Mouse (Mus musculus): Measurements from ENCODE around the gene Zp3r. TPM values are rescaled to one million over a fixed set of nuclear protein-coding genes. Genes with fewer than 3 reads are reported as not detected.

The Zp3r gene
- polyA plus RNA-seq, 1 experiment: not detected

Other genes starting within 250 kb of the Zp3r start
- gene Cd55b, start 206.6 kb downstream of the Zp3r start, polyA plus RNA-seq (2012; rRNA removed): not detected in 2 replicates
- gene Cd55, start 166.9 kb downstream of the Zp3r start, polyA plus RNA-seq (2012; rRNA removed): 6.2 and 7.3 TPM in 2 replicates
- 0.02 TPM in 1 of 2 replicates, not detected in the other for gene C4bp, start 32.0 kb upstream of the Zp3r start, polyA plus RNA-seq (2012; rRNA removed)
- 0.12 TPM in 1 of 2 replicates, not detected in the other for gene Gm29427, start 86.2 kb upstream of the Zp3r start, polyA plus RNA-seq (2012; rRNA removed)
- gene Yod1, start 87.7 kb upstream of the Zp3r start, polyA plus RNA-seq (2012; rRNA removed): 7.8 and 7.9 TPM in 2 replicates
- 49.8 and 54.3 TPM in 2 replicates for gene Pfkfb2, start 99.6 kb upstream of the Zp3r start, polyA plus RNA-seq (2012; rRNA removed)
- 2.5 and 2.9 TPM in 2 replicates for gene AA986860, start 102.4 kb upstream of the Zp3r start, polyA plus RNA-seq (2012; rRNA removed)
- 0.10 TPM in 1 of 2 replicates, not detected in the other for gene Fcamr, start 171.3 kb upstream of the Zp3r start, polyA plus RNA-seq (2012; rRNA removed)
- 0.04 and 0.11 TPM in 2 replicates for gene Pigr, start 197.1 kb upstream of the Zp3r start, polyA plus RNA-seq (2012; rRNA removed)
- gene Fcmr, start 236.0 kb upstream of the Zp3r start, polyA plus RNA-seq (2012; rRNA removed): 0.28 and 1.0 TPM in 2 replicates